Mouse (Mus musculus) MEL (cell line): ENCODE data around the gene Krt28. TPM values are rescaled to one million over a fixed set of nuclear protein-coding genes. Genes with fewer than 3 reads are reported as not detected.

Experiments used
- DNase-seq: peaks from one replicate; pipeline ENCODE4 v3.0.0; 2011; ENCODE audit warnings: low read depth, low spot score
- H3K27ac ChIP-seq: 2 replicates; pipeline ENCODE4 v1.5.1; 2012; ENCODE audit warnings: low read depth, mild to moderate bottlenecking, control low read depth, low read length, moderate library complexity; ENCODE audit not compliant: control insufficient read depth
- H3K27me3 ChIP-seq, 2 experiments: fragments of 150-350 bp in 1 of 2; sonication (generic) in 1 of 2; 2 replicates each; pipeline ENCODE4 v1.6.1; 2012; ENCODE audit warnings: low read length in 2 of 2, mild to moderate bottlenecking in 2 of 2, improper control_type of control experiment in 1 of 2, moderate library complexity in 1 of 2; ENCODE audit not compliant: insufficient read depth in 2 of 2, control insufficient read depth in 1 of 2
- H3K36me3 ChIP-seq, 2 experiments: 2 replicates each; pipeline ENCODE4 v1.6.1; 2012 to 2014; ENCODE audit warnings: low read length in 2 of 2, improper control_type of control experiment in 1 of 2, inconsistent platforms in 1 of 2, mild to moderate bottlenecking in 1 of 2; ENCODE audit not compliant: insufficient read depth in 2 of 2, control insufficient read depth in 1 of 2
- H3K4me1 ChIP-seq, 2 experiments: fragments of 150-350 bp in 1 of 2; sonication (generic) in 1 of 2; 2 replicates each; pipeline ENCODE4 v1.6.1; 2012; ENCODE audit warnings: low read length in 2 of 2, improper control_type of control experiment in 1 of 2, mild to moderate bottlenecking in 1 of 2; ENCODE audit not compliant: insufficient read depth in 2 of 2, control insufficient read depth in 1 of 2
- H3K4me3 ChIP-seq, 2 experiments: fragments of 150-350 bp in 1 of 2; sonication (generic) in 1 of 2; 2 replicates each; pipeline ENCODE4 v1.5.1; 2012; ENCODE audit warnings: low read depth in 2 of 2, low read length in 2 of 2, mild to moderate bottlenecking in 2 of 2, moderate library complexity in 2 of 2, control low read depth in 1 of 2, improper control_type of control experiment in 1 of 2; ENCODE audit not compliant: control insufficient read depth in 1 of 2, insufficient read depth in 1 of 2
- H3K79me2 ChIP-seq: 2 replicates; pipeline ENCODE4 v1.6.1; 2012; ENCODE audit warnings: mild to moderate bottlenecking, low read length, moderate library complexity; ENCODE audit not compliant: control insufficient read depth, poor library complexity, insufficient read depth
- H3K9ac ChIP-seq: 2 replicates; pipeline ENCODE4 v1.6.1; 2012; ENCODE audit warnings: low read depth, mild to moderate bottlenecking, control low read depth, low read length, moderate library complexity; ENCODE audit not compliant: control insufficient read depth, poor library complexity, severe bottlenecking
- H3K9me3 ChIP-seq: fragments of 150-350 bp; sonication (generic); replicated peaks from 2 replicates; pipeline ENCODE4 v1.6.1; 2012; ENCODE audit warnings: mild to moderate bottlenecking, low read length, improper control_type of control experiment, moderate library complexity; ENCODE audit not compliant: insufficient read depth
- BHLHE40 ChIP-seq: IDR thresholded peaks from 2 replicates; pipeline ENCODE4 v1.6.1; 2012; ENCODE audit warnings: low read depth, mild to moderate bottlenecking, inconsistent platforms, low read length, improper control_type of control experiment, borderline replicate concordance
- CHD1 ChIP-seq: IDR thresholded peaks from 2 replicates; pipeline ENCODE4 v1.6.1; 2012; ENCODE audit warnings: low read depth, mild to moderate bottlenecking, inconsistent platforms, low read length, improper control_type of control experiment
- CHD2 ChIP-seq: IDR thresholded peaks from 2 replicates; pipeline ENCODE4 v1.6.1; 2011; ENCODE audit warnings: low read length, improper control_type of control experiment
- CTCF ChIP-seq, 3 experiments: IDR thresholded peaks in 2 of 3; conservative IDR thresholded peaks in 1 of 3; 2 replicates each; pipeline ENCODE4 v1.5.1; 2011 to 2012; ENCODE audit warnings: low read length in 3 of 3, low read depth in 2 of 3, mild to moderate bottlenecking in 2 of 3, improper control_type of control experiment in 1 of 3, inconsistent platforms in 1 of 3, mixed read lengths in 1 of 3, moderate library complexity in 1 of 3; ENCODE audit not compliant: control insufficient read depth in 1 of 3, insufficient read depth in 1 of 3, poor library complexity in 1 of 3, severe bottlenecking in 1 of 3
- ELF1 ChIP-seq: IDR thresholded peaks from 2 replicates; pipeline ENCODE4 v1.6.1; 2014; ENCODE audit warnings: low read depth, mild to moderate bottlenecking, inconsistent platforms, low read length, improper control_type of control experiment, moderate library complexity
- EP300 ChIP-seq, 2 experiments: IDR thresholded peaks; 2 replicates each; pipeline ENCODE4 v1.6.1; 2011; ENCODE audit warnings: improper control_type of control experiment in 2 of 2, low read length in 2 of 2, low read depth in 1 of 2, mild to moderate bottlenecking in 1 of 2
- ETS1 ChIP-seq: IDR thresholded peaks from 2 replicates; pipeline ENCODE4 v1.6.1; 2012; ENCODE audit warnings: low read depth, mild to moderate bottlenecking, inconsistent platforms, low read length, improper control_type of control experiment, moderate library complexity
- GATA1 ChIP-seq: IDR thresholded peaks from 2 replicates; pipeline ENCODE4 v1.6.1; 2011; ENCODE audit warnings: low read depth, low read length, improper control_type of control experiment
- HCFC1 ChIP-seq: IDR thresholded peaks from 2 replicates; pipeline ENCODE4 v1.6.1; 2012; ENCODE audit warnings: low read depth, mild to moderate bottlenecking, inconsistent platforms, low read length, improper control_type of control experiment, moderate library complexity
- JUND ChIP-seq: IDR thresholded peaks from 2 replicates; pipeline ENCODE4 v1.6.1; 2011; ENCODE audit warnings: low read depth, mild to moderate bottlenecking, improper control_type of control experiment, low read length
- KAT2A ChIP-seq: conservative IDR thresholded peaks from 2 replicates; pipeline ENCODE4 v1.6.1; 2012; ENCODE audit warnings: low read depth, low read length, improper control_type of control experiment, inconsistent platforms
- MAX ChIP-seq: IDR thresholded peaks from 2 replicates; pipeline ENCODE4 v1.6.1; 2011; ENCODE audit warnings: low read length, improper control_type of control experiment
- MEF2A ChIP-seq: IDR thresholded peaks from 2 replicates; pipeline ENCODE4 v1.6.1; 2014; ENCODE audit warnings: low read depth, mild to moderate bottlenecking, inconsistent platforms, low read length, improper control_type of control experiment; ENCODE audit not compliant: poor library complexity, insufficient replicate concordance, severe bottlenecking; ENCODE audit errors: extremely low read depth
- MXI1 ChIP-seq: IDR thresholded peaks from 2 replicates; pipeline ENCODE4 v1.6.1; 2011; ENCODE audit warnings: mild to moderate bottlenecking, low read depth, low read length, improper control_type of control experiment
- MYB ChIP-seq: IDR thresholded peaks from 2 replicates; pipeline ENCODE4 v1.6.1; 2011; ENCODE audit warnings: mild to moderate bottlenecking, low read depth, low read length, improper control_type of control experiment
- MYC ChIP-seq: IDR thresholded peaks from 2 replicates; pipeline ENCODE4 v1.6.1; 2011; ENCODE audit warnings: low read depth, mild to moderate bottlenecking, low read length, improper control_type of control experiment, moderate library complexity
- NELFE ChIP-seq: IDR thresholded peaks from 2 replicates; pipeline ENCODE4 v1.6.1; 2011; ENCODE audit warnings: low read depth, low read length, improper control_type of control experiment
- NRF1 ChIP-seq: IDR thresholded peaks from 2 replicates; pipeline ENCODE4 v1.6.1; 2014; ENCODE audit warnings: low read depth, mild to moderate bottlenecking, inconsistent platforms, low read length, improper control_type of control experiment, moderate library complexity; ENCODE audit not compliant: poor library complexity, insufficient read depth, severe bottlenecking
- POLR2AphosphoS5 ChIP-seq: IDR thresholded peaks from 2 replicates; pipeline ENCODE4 v1.6.1; 2012; ENCODE audit warnings: low read depth, borderline replicate concordance, mild to moderate bottlenecking, inconsistent platforms, low read length, moderate library complexity, mixed read lengths
- RCOR1 ChIP-seq: IDR thresholded peaks from 2 replicates; pipeline ENCODE4 v1.6.1; 2012; ENCODE audit warnings: low read depth, mild to moderate bottlenecking, inconsistent platforms, low read length, improper control_type of control experiment
- SIN3A ChIP-seq: IDR thresholded peaks from 2 replicates; pipeline ENCODE4 v1.6.1; 2012; ENCODE audit warnings: low read length, improper control_type of control experiment, inconsistent platforms
- TAL1 ChIP-seq: IDR thresholded peaks from 2 replicates; pipeline ENCODE4 v1.6.1; 2012; ENCODE audit warnings: mild to moderate bottlenecking, inconsistent platforms, low read length, moderate library complexity, mixed read lengths
- TBP ChIP-seq: IDR thresholded peaks from 2 replicates; pipeline ENCODE4 v1.8.0; 2011; ENCODE audit warnings: low read depth, low read length, improper control_type of control experiment
- TCF12 ChIP-seq: IDR thresholded peaks from 2 replicates; pipeline ENCODE4 v1.6.1; 2014; ENCODE audit warnings: low read depth, mild to moderate bottlenecking, inconsistent platforms, low read length, improper control_type of control experiment, moderate library complexity
- UBTF ChIP-seq: IDR thresholded peaks from 2 replicates; pipeline ENCODE4 v1.6.1; 2012; ENCODE audit warnings: low read depth, mild to moderate bottlenecking, inconsistent platforms, low read length, improper control_type of control experiment, moderate library complexity, borderline replicate concordance; ENCODE audit not compliant: insufficient read depth
- USF2 ChIP-seq, 2 experiments: IDR thresholded peaks; 2 replicates each; pipeline ENCODE4 v1.6.1; 2011 to 2012; ENCODE audit warnings: improper control_type of control experiment in 2 of 2, low read length in 2 of 2, borderline replicate concordance in 1 of 2, inconsistent platforms in 1 of 2, low read depth in 1 of 2, mild to moderate bottlenecking in 1 of 2; ENCODE audit not compliant: insufficient read depth in 1 of 2
- ZMIZ1 ChIP-seq: IDR thresholded peaks from 2 replicates; pipeline ENCODE4 v1.6.1; 2012; ENCODE audit warnings: low read depth, mild to moderate bottlenecking, inconsistent platforms, low read length, improper control_type of control experiment, moderate library complexity
- ZNF384 ChIP-seq: IDR thresholded peaks from 2 replicates; pipeline ENCODE4 v1.6.1; 2012; ENCODE audit warnings: low read depth, mild to moderate bottlenecking, inconsistent platforms, low read length, improper control_type of control experiment
- polyA plus RNA-seq, 2 experiments: library from polyadenylated mRNA; stranded (reverse) in 1 of 2; unstranded in 1 of 2; fragments of >175 nt in 1 of 2; fragments of >200 nt in 1 of 2; gene quantifications; 2 replicates each; pipeline versions ENCODE4 v1.2.1 to v1.2.4; 2012; ENCODE audit warnings: low replicate concordance in 2 of 2, low read depth in 1 of 2; ENCODE audit not compliant: insufficient read length in 2 of 2, insufficient read depth in 1 of 2, missing spikeins in 1 of 2
- total RNA-seq: library from RNA; depleted of rRNA; stranded (reverse); fragments of 300-350 nt; gene quantifications from 2 replicates; pipeline ENCODE4 v1.2.3, GENCODE M21; 2012

Krt28 gene
- total and polyA plus RNA-seq, 3 experiments = not detected

- Histone ChIP-seq H3K9ac (peak overlapping the region; percentile 87), H3K9me3 (no peaks in the 10 kb centered on the region), H3K4me3 (peak overlapping the region; percentile 66 to 78), H3K27me3 (no peaks in the 10 kb centered on the region), H3K27ac (peak overlapping the region; percentile 98), H3K36me3 (peaks cover 0 to 23% of the 10 kb centered on the region in 2 experiments; a peak in 2 of 4 replicates), H3K79me2 (peaks cover 2% of the 10 kb centered on the region; the same call in 1 of the 2 replicates), H3K4me1 (peaks cover 0 to 21% of the 10 kb centered on the region in 2 experiments; a peak in 3 of 4 replicates)
- peak; percentile 89 for DNase-seq
- TF ChIP-seq ZMIZ1 (no peak; the same call in 1 of the 2 replicates), POLR2AphosphoS5 (0 out of 2 replicates have a peak, but pooled peaks have one; percentile 71), MEF2A (no peak), CTCF (IDR thresholded peaks at IDR 0.05 in 2 of 3, conservative IDR thresholded peaks at IDR 0.05 in 1 of 3; ENCODE audit: control insufficient read depth in 1 of 3, insufficient read depth in 1 of 3, low read depth in 2 of 3, low read length in 3 of 3, poor library complexity in 1 of 3, severe bottlenecking in 1 of 3) (no peak), MYC (peak; percentile 50), ZNF384 (peak; percentile 93), EP300 (IDR thresholded peaks at IDR 0.05; ENCODE audit: low read depth in 1 of 2, low read length in 2 of 2) (peak; percentile 13 to 34; a peak in 1 of 4 replicates), GATA1 (peak; percentile 55), USF2 (IDR thresholded peaks at IDR 0.05; ENCODE audit: borderline replicate concordance in 1 of 2, insufficient read depth in 1 of 2, low read depth in 1 of 2, low read length in 2 of 2) (no peak), ETS1 (peak; percentile 68), CHD1 (no peak), BHLHE40 (no peak), MAX (peak; percentile 66; the same call in 1 of the 2 replicates), HCFC1 (peak; percentile 31), KAT2A (peak; percentile 22; the same call in 1 of the 2 replicates), MXI1 (peak; percentile 41; the same call in 1 of the 2 replicates), TBP (peak; percentile 64; the same call in 1 of the 2 replicates), SIN3A (no peak), UBTF (no peak), TAL1 (no peak), NELFE (peak; percentile 36; the same call in 1 of the 2 replicates), MYB (no peak), NRF1 (no peak), CHD2 (no peak), TCF12 (peak; percentile 25; the same call in 1 of the 2 replicates), ELF1 (peak; percentile 54), RCOR1 (no peak), JUND (no peak)
Measured at GRCm38 (mm10) chr11:99398084-99398483, 23.4 kb upstream of the Krt28 start.
